Mouse (Mus musculus) midbrain, embryonic 13.5 days (tissue): ENCODE results near the gene Dennd5b. TPM values are rescaled to one million over a fixed set of nuclear protein-coding genes. Genes with fewer than 3 reads are reported as not detected.
"Not testable (repeated sequence)": the region's sequence is repeated elsewhere in the genome, so short reads cannot be mapped to it uniquely, and the experiment has no call there.

ENCODE experiments used
- ATAC-seq: fragments of 200-750 bp; cut with Nextera tagmentation; 2 replicates; pipeline ENCODE4 v1.8.0; 2017; ENCODE audit warnings: mild to moderate bottlenecking, moderate TSS enrichment, moderate library complexity
- H3K27ac ChIP-seq: fragments of 300-500 bp; sonication (generic); 2 replicates; pipeline ENCODE4 v1.5.1; 2015; ENCODE audit warnings: inconsistent platforms, mild to moderate bottlenecking, moderate library complexity
- H3K27me3 ChIP-seq: fragments of 300-500 bp; sonication (generic); 2 replicates; pipeline ENCODE4 v1.6.1; 2015; ENCODE audit warnings: mild to moderate bottlenecking, inconsistent platforms
- H3K36me3 ChIP-seq: fragments of 300-500 bp; sonication (generic); 2 replicates; pipeline ENCODE4 v1.6.1; 2015; ENCODE audit warnings: mild to moderate bottlenecking, inconsistent platforms
- H3K4me1 ChIP-seq: fragments of 300-500 bp; sonication (generic); replicated peaks from 2 replicates; pipeline ENCODE4 v1.6.1; 2015; ENCODE audit warnings: inconsistent platforms
- H3K4me2 ChIP-seq: fragments of 300-500 bp; sonication (generic); replicated peaks from 2 replicates; pipeline ENCODE4 v1.6.1; 2015; ENCODE audit warnings: moderate library complexity, mild to moderate bottlenecking, inconsistent platforms
- H3K4me3 ChIP-seq: fragments of 300-500 bp; sonication (generic); replicated peaks from 2 replicates; pipeline ENCODE4 v1.5.1; 2015; ENCODE audit warnings: mild to moderate bottlenecking, inconsistent platforms
- H3K9ac ChIP-seq: fragments of 300-500 bp; sonication (generic); replicated peaks from 2 replicates; pipeline ENCODE4 v1.6.1; 2015; ENCODE audit warnings: mild to moderate bottlenecking, inconsistent platforms
- H3K9me3 ChIP-seq: fragments of 300-500 bp; sonication (generic); 2 replicates; pipeline ENCODE4 v1.6.1; 2016; ENCODE audit warnings: mild to moderate bottlenecking, inconsistent platforms
- WGBS: fragments of 180-500 bp; shearing (Covaris S2); methylation state at CpG from one replicate; pipeline ENCODE4 v1.1.7; 2015; 5-methylcytosine and 5-hydroxymethylcytosine counted together
- polyA plus RNA-seq: library from polyadenylated mRNA; unstranded; fragments of >200 nt; fragmentation: Nextera tagmentation; extraction: Ambion mirVana; gene quantifications from 2 replicates; pipeline ENCODE4 v1.2.1, GENCODE M21; 2015

The Dennd5b gene
- polyA plus RNA-seq, 1 experiment from 2014 or later: 19.2 TPM

GRCm38 (mm10) chr6:148993117-148994077, 108.1 kb downstream of the Dennd5b start:
- no peak overlapping the region for H3K9ac ChIP-seq
- H3K27me3 ChIP-seq: no peaks in the 10 kb centered on the region
- H3K4me2 ChIP-seq: no peak overlapping the region
- WGBS: 6% methylated on average over 9 of the region's 9 CpGs
- peak; percentile 70 for ATAC-seq
- H3K36me3 ChIP-seq: peaks cover 35% of the 10 kb centered on the region
- no peak overlapping the region for H3K4me3 ChIP-seq
- H3K9me3 ChIP-seq: no peaks in the 10 kb centered on the region
- H3K27ac ChIP-seq: no peak overlapping the region
- H3K4me1 ChIP-seq: peaks cover 14% of the 10 kb centered on the region

DNA sequence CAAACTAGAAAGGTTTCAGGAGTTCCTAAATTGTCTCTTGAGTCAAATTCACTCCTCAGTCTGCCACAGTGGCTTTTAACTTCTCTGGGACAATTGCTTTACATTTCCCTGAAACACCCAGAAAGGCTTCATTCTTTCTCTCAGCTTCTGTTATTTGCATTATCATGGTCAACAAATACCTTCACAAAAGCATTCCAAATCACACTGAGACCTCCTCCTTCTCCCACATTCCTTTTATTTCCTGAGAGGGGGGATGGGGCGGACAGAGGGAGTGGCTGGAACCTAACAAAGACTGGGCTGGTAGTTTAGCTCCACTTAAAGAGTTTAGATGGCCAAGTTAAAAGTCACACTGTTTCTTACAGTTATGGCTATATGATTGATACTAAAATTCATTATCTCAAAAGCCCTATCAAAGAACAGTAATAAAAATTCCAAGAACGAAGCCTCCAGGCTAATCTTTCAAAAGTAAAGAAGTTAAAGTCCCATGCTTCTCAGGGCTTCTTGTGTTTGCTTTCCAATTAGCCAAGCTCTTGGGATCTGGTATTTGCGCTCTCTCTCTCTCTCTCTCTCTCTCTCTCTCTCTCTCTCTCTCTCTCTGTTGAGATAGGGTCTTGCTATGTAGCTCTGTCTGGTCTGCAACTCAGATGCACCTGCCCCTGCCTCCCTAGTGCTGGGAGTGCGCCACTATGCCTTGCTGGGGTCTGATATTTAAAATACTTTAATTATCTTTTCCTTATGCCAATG, 108.9 kb downstream of the Dennd5b start:
- no peak; the same call in 1 of the 2 replicates for ATAC-seq
- no peaks in the 10 kb centered on the region for H3K27me3 ChIP-seq
- H3K4me3 ChIP-seq: no peak overlapping the region
- no peak overlapping the region for H3K4me2 ChIP-seq
- 12% methylated on average over 4 of the region's 4 CpGs for WGBS
- H3K27ac ChIP-seq: no peak overlapping the region
- H3K36me3 ChIP-seq: peaks cover 27% of the 10 kb centered on the region
- H3K9ac ChIP-seq: no peak overlapping the region
- H3K9me3 ChIP-seq: no peaks in the 10 kb centered on the region
- H3K4me1 ChIP-seq: peaks cover 14% of the 10 kb centered on the region

GRCm38 (mm10) chr6:148991660-148992372, 109.7 kb downstream of the Dennd5b start:
- Histone ChIP-seq H3K4me3 (no peak overlapping the region), H3K4me2 (no peak overlapping the region), H3K27ac (no peak overlapping the region), H3K9ac (no peak overlapping the region), H3K9me3 (no peaks in the 10 kb centered on the region), H3K4me1 (peaks cover 14% of the 10 kb centered on the region), H3K27me3 (no peaks in the 10 kb centered on the region), H3K36me3 (peaks cover 20% of the 10 kb centered on the region)
- 28% methylated on average over 6 of the region's 6 CpGs for WGBS
- ATAC-seq: no peak

GRCm38 (mm10) chr6:148989792-148990491, 111.5 kb downstream of the Dennd5b start:
- not testable (repeated sequence) for ATAC-seq, H3K9ac ChIP-seq, H3K4me2 ChIP-seq, H3K27me3 ChIP-seq, H3K9me3 ChIP-seq, H3K4me3 ChIP-seq, H3K36me3 ChIP-seq, H3K27ac ChIP-seq
- H3K4me1 ChIP-seq: peaks cover 14% of the 10 kb centered on the region
- WGBS: 80% methylated on average over 1 of the region's 3 CpGs

GRCm38 (mm10) chr6:148986003-148986402, 115.5 kb downstream of the Dennd5b start:
- H3K4me2 ChIP-seq: no peak overlapping the region
- H3K36me3 ChIP-seq: 0 out of 2 replicates have a peak, but pooled peaks cover under 1% of the 10 kb centered on the region
- no peaks in the 10 kb centered on the region for H3K4me1 ChIP-seq
- no peaks in the 10 kb centered on the region for H3K9me3 ChIP-seq
- ATAC-seq: no peak
- H3K9ac ChIP-seq: no peak overlapping the region
- H3K4me3 ChIP-seq: no peak overlapping the region
- WGBS: 88% methylated on average over 4 of the region's 4 CpGs
- no peak overlapping the region for H3K27ac ChIP-seq
- H3K27me3 ChIP-seq: no peaks in the 10 kb centered on the region

DNA sequence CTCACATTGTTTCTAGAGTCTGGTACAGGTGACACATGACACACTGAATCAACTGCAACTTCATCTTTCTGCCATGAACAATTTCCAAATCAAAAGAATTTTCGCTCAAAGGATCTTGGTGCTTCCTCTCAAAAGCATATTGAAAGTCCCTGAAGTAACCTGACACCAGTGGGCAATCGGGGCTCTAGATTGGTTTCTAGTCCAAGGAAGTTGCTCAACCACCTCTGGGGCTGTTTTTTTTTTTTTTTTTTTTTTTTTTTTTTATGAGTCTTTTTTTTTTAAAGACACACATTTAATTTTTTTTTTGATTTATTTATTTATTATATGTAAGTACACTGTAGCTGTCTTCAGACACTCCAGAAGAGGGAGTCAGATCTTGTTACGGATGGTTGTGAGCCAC, 121.0 kb downstream of the Dennd5b start:
- Histone ChIP-seq H3K9ac (no peak overlapping the region), H3K4me2 (no peak overlapping the region), H3K27ac (no peak overlapping the region), H3K27me3 (no peaks in the 10 kb centered on the region), H3K4me1 (no peaks in the 10 kb centered on the region), H3K9me3 (0 out of 2 replicates have a peak, but pooled peaks cover 4% of the 10 kb centered on the region), H3K36me3 (no peaks in the 10 kb centered on the region), H3K4me3 (no peak overlapping the region)
- 89% methylated on average over 3 of the region's 3 CpGs for WGBS
- no peak for ATAC-seq

DNA sequence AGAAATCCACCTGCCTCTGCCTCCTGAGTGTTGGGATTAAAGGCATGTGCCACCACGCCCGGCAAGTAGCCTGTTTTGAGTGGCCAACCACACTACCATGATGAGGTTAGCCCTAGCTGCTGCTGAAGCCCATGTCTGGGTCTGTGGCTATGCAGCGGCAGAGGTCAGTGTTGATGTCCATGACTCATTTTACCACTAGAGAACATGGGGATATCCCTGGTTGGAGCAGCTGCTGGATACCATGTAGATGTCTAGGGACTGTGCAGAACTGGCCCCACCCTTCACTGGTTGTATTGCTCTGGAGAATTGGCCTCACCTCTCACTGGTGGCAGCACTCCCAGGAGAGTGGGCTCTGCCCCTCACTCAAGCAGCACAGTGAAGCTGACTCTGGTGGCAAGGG, 126.4 kb downstream of the Dennd5b start:
- peaks cover 8% of the 10 kb centered on the region; the same call in 1 of the 2 replicates for H3K4me1 ChIP-seq
- no peaks in the 10 kb centered on the region for H3K27me3 ChIP-seq
- H3K4me2 ChIP-seq: no peak overlapping the region
- no peak for ATAC-seq
- H3K4me3 ChIP-seq: no peak overlapping the region
- H3K27ac ChIP-seq: no peak overlapping the region
- H3K9ac ChIP-seq: no peak overlapping the region
- H3K9me3 ChIP-seq: 0 out of 2 replicates have a peak, but pooled peaks cover 4% of the 10 kb centered on the region
- WGBS: 92% methylated on average over 3 of the region's 3 CpGs
- H3K36me3 ChIP-seq: no peaks in the 10 kb centered on the region

GRCm38 (mm10) chr6:148972891-148973290, 128.6 kb downstream of the Dennd5b start:
- no peaks in the 10 kb centered on the region for H3K27me3 ChIP-seq
- H3K9ac ChIP-seq: no peak overlapping the region
- 0 out of 2 replicates have a peak, but pooled peaks cover 4% of the 10 kb centered on the region for H3K9me3 ChIP-seq
- no peak overlapping the region for H3K27ac ChIP-seq
- peaks cover 8% of the 10 kb centered on the region; the same call in 1 of the 2 replicates for H3K4me1 ChIP-seq
- no peaks in the 10 kb centered on the region for H3K36me3 ChIP-seq
- 84% methylated on average over 2 of the region's 2 CpGs for whole genome bisulfite sequencing
- no peak overlapping the region for H3K4me2 ChIP-seq
- no peak for ATAC-seq
- no peak overlapping the region for H3K4me3 ChIP-seq

GRCm38 (mm10) chr6:148972059-148972848, 129.2 kb downstream of the Dennd5b start:
- Histone ChIP-seq H3K27ac (no peak overlapping the region), H3K4me2 (no peak overlapping the region), H3K4me1 (peaks cover 8% of the 10 kb centered on the region; the same call in 1 of the 2 replicates), H3K9ac (0 out of 2 replicates have a peak overlapping the region, but pooled peaks have one; percentile 10), H3K9me3 (no peaks in the 10 kb centered on the region), H3K36me3 (no peaks in the 10 kb centered on the region), H3K27me3 (no peaks in the 10 kb centered on the region), H3K4me3 (no peak overlapping the region)
- 20% methylated on average over 9 of the region's 9 CpGs for WGBS
- no peak for ATAC-seq

- H3K4me3 ChIP-seq: no peak overlapping the region
- peaks cover 8% of the 10 kb centered on the region; the same call in 1 of the 2 replicates for H3K4me1 ChIP-seq
- H3K9ac ChIP-seq: 0 out of 2 replicates have a peak overlapping the region, but pooled peaks have one; percentile 10
- H3K27me3 ChIP-seq: no peaks in the 10 kb centered on the region
- no peak overlapping the region for H3K27ac ChIP-seq
- H3K36me3 ChIP-seq: no peaks in the 10 kb centered on the region
- ATAC-seq: no peak
- 34% methylated on average over 9 of the region's 9 CpGs for WGBS
- no peak overlapping the region for H3K4me2 ChIP-seq
- H3K9me3 ChIP-seq: no peaks in the 10 kb centered on the region
These were observed 130.0 kb downstream of the Dennd5b start for GRCm38 (mm10) chr6:148971385-148971940.
